Mouse (Mus musculus): ENCODE data around the gene Togaram2.
"Not testable (repeated sequence)": the region's sequence is repeated elsewhere in the genome, so short reads cannot be mapped to it uniquely, and the experiment has no call there.

The Togaram2 gene

DNA sequence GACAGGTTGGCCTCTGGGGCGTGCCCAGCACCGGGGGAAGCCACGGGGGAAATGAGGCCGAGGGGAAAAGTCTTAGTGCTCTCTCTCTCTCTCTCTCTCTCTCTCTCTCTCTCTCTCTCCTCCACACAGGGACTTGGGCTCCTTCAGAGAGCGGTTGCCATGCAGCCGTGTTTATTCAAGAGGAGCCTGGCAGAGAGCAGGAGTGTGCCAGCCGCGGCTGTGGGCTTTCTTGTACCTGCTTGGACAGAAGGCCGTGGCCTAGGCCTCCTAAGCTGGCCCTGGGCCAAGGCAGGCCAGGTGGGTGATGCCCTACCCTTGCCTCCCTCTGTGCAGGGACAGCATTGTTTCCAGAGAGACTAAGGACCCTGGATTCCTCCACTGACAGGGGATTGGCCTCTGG is at the start of gene Togaram2:
Gene Togaram2 (plus strand): TSS at position 170 of the 400 bp plus-strand sequence.
- DNase-seq (ENCODE audit: low spot score): no peak

DNA sequence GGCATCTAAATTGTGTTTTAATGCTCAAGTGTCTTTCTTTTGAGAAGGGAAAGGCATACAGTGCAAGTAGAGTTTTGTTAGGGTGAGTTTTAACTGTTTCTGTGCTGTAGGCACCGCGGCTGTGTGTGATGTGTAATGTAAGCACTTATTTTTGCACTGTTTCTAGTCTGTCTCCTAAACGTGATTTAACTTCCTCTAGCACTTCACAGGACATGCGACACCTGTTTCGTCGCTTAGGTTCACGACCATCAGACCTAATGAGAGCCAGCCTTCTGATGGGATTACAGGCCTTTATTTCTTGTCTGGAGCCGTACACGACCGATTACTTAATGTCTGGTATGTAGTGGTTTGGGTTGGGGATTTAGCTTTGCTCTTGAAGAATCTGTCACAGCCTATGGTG is 41.3 kb upstream of the Togaram2 start:
- no peak for DNase-seq (ENCODE audit: low spot score)

DNA sequence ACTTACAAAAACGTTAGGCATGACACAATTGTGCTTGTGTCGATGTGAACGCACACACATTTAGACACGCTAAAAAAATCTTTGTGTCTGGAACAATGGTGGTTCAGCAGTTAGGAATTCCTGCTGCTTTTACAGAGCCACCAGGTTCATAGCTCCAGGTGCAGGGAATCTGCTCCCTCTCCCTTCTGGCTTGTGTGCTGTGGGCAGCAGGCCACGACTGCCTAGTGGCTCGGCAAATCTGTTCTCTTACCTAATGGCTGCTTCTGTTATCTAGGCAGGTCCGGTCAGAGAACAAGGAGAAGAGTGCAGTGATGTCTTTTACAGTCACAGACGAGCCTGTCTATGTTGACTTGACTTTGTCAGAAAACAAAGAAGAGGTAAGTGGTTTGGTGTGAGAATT is 39.7 kb upstream of the Togaram2 start:
- DNase-seq (ENCODE audit: low spot score): no peak

DNA sequence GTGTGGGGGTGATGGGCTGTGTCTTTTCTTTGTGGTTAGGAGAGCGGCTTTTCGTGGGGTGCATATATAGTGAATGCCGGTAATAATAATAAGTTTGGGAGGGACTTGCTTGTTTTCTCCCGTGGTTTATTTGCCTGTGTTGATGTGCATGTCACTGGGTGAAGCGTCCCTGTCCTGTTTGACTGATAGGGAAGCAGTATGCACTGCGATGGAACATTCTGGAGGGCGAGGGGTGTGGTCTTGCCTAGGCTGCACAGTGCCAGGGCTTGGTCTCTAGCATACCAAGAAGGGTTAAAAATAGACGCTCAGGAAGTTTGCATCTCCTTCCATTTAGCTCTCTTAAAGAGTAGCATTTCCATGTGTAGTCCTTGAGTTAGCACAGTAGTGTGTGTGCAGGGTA is 36.3 kb upstream of the Togaram2 start:
- DNase-seq (ENCODE audit: low spot score): no peak

DNA sequence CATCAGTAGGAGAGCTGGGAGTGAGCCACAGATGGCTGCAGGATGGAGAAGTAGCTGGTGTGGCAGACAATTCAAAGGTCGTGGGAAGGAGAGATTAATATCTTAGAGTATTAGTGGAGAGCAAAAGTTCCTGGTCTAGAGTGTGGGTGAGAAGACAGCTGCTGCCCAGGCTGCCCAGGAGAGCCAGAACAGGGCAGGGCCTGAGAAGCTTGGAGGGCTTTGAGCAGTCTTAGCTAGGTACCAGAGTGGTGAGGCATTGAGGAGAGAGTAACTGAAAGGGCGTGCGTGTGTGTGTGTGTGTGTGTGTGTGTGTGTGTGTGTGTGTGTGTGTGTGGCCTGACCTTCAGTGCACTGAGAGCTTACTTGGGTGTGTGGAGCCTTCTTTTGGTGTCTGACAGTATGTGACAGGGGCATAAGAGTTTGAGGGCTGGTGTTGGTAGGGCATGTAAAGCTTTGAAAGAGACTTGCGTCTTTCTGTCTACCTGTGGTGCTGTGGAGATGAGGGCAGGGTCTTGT is 35.3 kb upstream of the Togaram2 start:
- DNase-seq (ENCODE audit: low spot score): no peak

DNA sequence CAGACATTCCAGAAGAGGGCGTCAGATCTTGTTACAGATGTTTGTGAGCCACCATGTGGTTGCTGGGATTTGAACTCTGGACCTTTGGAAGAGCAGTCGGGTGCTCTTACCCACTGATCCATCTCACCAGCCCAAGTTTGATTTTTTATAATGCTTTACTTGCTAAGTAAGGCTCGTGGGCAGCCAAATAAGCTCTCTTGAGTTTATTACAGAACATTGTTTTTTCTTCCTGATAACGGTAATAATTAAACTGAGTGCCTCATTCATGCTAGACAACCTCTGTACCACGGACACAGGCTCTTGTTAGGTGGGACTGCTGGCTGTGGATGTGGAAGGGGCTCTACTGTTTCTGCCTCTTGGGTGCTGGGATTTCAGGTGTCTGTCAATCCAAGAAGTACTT is 34.0 kb upstream of the Togaram2 start:
- DNase-seq (ENCODE audit: low spot score): not testable (repeated sequence)

DNA sequence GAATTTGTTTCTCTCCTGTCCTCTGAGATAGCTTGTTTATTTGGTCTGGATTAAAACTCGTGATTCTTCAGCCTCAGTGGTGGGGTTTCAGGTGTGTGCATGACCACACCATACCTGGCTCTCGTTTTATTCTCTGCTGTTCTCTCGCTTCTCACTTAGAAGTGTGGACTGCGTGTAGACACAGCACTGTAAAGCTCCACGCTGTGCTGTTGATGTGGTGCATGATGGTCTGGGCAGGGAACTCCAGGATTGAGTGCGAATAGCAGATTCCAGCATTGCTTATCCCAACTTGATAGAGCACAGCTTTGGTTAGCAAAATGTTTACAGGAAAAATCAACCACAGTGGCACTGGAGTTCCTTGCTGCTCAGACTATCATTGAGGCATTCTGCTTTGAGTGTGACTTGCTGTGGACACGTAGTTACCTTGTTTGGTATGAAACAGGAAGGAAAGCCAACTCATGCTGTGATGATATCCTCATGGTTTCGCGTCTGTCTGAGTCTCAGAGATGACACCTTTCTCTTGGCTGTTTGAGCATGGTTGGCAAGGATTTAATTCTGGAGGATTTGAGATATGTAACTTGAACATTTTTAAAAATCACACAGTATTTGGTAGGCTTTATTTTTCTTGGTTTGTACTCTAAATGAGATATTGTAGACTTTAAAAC is 32.5 kb upstream of the Togaram2 start:
- no peak for DNase-seq (ENCODE audit: low spot score)

DNA sequence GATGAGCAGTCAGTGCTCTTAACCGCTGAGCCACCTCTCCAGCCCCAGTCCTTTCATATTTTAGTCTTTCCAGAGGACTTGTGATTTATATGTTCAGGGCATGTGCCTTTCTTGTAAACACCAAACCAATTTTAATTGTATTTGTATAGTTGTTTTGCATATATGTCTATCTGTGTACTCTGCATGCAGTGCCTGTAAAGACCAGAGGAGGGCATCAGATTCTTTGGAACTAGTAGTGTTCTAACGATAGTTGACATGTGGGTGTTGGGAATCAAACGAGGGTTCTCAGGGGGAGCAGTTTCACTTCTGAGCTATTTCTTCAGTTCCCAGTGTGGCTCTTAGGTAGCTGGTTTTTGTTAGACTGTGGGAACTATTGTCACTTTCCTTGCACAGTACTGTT is 30.9 kb upstream of the Togaram2 start:
- DNase-seq (ENCODE audit: low spot score): no peak

DNA sequence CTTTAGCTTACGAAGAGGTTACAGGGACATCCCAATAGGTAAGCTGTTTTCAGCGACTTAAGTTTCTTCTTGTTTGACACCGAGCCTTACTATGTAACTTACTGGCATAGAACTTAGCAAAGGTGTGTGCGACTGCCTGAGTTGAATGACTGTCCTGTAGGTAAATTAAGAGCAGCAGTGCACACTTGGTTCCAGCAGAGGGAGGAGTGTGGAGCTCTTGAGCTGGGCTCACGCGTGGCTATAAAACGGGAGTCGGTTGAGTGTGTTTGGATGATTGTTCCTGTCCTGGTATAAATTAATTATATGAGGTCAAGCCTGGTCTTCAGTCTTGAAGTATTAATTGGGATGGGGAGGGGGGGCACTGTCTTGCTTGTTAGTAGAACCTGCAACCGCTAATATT is 23.1 kb upstream of the Togaram2 start:
- no peak for DNase-seq (ENCODE audit: low spot score)

DNA sequence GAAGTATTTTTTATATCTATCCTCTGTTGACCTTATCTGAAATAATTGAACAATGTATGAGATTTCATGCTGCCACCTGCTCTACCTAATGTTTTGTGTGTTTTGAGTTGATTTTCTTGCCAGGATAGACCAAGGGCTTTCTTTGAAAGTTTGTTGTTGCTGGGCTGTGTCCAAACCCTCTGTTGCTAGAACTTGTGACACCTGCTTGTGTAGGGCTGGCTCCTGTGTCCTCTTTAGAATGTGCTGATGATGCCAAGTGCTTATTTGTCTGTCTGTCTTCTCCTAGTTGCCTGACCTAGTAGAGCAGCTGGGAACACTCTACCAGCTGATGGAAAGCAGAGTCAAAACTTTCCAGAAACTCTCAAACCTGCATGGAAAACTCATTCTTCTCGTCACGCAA is 20.6 kb upstream of the Togaram2 start:
- no peak for DNase-seq (ENCODE audit: low spot score)

DNA sequence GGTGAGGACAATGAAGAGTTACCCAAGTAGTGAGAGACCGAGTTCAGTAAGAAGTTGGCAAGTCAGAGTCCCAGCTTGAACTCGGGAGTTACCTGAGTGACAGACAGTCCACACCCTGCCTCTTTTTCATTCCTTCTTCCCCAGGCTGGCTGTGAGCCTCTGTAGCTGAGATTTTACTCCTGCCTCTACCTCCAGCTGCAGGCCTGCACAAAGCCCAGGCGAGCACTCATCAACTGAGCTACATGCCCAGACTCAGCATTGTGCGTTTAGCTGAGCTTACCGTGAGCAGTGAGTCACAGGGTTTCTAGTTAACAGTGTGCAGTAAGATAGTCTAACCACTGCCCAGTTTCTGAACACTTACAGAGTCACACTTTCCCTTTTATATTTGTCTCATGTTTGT is 20.1 kb upstream of the Togaram2 start:
- DNase-seq (ENCODE audit: low spot score): no peak

DNA sequence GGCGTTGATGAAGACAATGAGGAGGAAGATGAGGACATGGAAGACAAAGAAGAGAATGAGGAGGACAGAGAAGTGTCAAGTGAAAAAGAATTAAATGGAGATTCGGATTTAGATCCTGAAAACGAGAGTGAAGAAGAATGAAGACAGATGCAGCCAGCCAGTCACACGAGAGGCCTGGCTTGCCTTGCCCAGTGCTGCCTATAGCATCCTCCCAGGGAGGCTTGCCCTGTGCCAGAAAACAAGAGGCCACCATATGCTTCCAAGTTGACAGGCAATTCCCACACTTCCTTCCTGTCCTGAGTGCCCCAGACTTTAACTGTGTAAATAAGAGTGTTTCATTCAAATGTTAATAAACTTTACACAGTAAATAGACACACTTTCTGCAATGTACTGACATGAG is 15.5 kb upstream of the Togaram2 start:
- no peak for DNase-seq (ENCODE audit: low spot score)

DNA sequence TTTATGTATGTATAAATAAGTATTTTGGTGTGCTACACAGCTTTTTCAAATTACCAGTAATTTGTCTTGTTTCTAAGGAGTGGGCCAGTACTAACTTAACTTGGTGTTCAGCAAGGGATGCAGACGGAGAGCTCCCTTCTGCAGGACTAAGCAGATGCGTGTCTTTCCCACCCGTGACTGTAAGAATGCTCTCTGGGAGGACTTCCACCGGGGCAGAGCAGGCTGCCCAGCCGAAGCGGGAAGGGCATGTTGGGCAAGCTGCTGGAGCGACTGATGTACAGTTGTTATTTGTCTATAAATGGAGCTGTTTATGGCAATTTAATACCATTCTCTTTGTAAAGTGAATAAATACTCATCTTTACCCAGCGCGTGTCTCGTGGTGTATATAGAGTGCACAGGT is 14.4 kb upstream of the Togaram2 start:
- no peak for DNase-seq (ENCODE audit: low spot score)

DNA sequence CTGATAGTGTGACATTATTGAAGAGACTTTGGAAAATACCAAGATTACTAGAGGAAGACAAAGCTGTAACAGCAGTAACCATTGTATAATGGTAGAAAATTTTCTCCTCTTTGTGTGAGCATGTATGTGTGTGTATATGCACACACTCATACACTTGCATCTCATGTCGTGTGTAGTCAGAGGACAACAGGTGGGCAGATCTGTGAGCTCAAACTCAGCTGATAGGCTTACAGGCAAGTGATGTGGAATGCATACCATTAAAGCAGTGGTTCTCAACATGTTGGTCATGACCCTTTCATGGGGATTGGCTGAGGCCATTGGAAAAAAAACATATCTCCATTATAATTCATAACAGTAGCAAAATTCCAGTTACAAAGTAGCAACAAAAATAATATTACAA is 12.7 kb upstream of the Togaram2 start:
- DNase-seq (ENCODE audit: low spot score): no peak

DNA sequence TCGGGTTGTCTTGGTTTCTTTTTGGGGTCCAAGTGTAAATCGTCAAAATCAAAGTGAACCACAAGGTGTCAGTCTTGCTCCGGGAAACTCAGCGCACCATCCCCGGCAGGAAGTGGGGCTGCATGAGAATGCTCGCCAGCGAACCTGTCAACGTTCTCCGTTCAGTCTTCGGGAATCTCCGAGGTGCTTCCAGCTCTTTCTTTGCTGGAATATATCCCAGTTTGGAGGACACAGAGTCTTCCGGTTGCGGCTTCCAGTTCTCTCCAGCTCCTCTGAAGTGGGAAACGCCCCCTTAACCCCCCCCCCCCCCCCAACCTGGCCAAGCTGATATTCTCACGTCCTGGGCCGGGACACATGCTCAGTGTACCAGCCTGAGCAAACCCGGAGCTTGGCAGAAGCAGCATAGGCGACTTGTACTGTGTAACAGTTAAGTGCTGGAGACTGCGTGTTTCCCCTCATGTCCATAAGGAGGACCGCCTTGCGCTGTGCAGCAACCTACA is 10.3 kb upstream of the Togaram2 start:
- DNase-seq (ENCODE audit: low spot score): peak; percentile 70

DNA sequence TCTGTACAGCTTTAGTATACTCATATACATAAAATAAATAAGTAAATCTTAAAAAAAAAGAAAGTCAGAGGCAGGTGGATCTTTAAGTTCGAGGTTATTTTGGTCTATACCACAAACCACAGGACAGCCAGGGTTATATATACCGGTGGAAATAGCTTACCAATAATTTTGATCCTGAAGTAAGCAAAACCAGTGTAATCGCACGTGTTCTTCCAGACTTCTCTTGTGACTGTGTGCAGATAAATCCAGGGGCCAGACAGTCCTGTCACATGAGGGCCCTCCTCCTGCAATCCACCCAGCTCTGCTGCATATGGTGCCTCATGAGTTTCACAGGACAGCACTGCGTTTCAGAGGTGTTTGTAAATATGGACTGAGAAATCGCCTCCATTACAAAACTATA is 9.6 kb upstream of the Togaram2 start:
- no peak for DNase-seq (ENCODE audit: low spot score)

DNA sequence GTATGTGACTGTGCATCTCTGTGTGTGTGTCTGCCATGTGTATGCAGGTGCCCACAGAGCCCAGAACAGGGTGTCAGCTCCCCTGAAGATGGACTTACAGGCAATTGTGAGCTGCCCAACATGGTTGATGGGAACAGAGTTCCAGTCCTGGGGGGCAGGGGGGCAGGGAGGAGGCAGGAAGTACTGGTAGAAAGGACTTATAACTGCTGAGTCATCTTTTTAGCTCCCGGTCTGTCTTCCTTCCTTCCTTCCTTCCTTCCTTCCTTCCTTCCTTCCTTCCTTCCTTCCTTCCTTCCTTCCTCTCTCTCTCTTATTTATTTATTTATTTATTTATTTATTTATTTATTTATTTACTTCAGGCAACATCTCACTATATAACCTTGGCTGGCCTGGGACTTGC is 8.9 kb upstream of the Togaram2 start:
- no peak for DNase-seq (ENCODE audit: low spot score)

DNA sequence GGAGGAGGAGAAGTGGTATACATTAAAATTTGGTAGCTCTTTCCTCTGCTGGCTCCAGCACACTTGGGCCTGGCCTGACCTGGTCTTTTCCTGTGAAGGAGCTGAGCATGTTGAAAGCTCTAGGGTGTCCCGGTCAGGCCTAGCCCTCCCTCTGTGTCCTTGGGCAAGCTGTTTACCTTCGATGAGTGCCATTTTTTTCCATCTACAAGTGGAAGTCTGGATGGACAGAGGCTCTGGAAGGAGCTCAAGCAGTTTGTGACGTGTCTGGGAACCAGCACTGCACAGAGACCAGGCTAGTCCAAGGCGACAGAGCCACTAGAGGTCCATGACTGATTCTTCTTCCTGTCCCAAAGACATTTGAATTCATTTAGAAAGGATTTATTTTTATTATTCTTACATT is 7.9 kb upstream of the Togaram2 start:
- no peak for DNase-seq (ENCODE audit: low spot score)

DNA sequence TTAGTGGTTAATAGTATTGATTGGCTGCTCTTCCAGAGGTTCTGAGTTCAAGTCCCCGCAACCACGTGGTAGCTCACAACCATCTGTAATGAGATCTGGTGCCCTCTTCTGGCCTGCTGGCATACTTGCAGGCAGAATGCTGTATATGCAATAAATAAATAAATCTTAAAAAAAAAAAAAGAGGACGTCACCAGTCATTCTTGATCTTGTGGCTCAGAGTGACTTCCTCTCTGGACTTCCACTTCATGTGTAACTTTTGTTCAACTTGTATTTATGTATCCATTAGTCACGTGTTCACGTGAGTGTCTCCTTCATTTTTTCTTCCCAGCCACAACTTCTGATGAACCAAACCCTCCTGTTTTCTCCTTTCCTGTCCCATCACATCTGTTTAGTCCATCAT is 3.5 kb upstream of the Togaram2 start:
- DNase-seq (ENCODE audit: low spot score): no peak

DNA sequence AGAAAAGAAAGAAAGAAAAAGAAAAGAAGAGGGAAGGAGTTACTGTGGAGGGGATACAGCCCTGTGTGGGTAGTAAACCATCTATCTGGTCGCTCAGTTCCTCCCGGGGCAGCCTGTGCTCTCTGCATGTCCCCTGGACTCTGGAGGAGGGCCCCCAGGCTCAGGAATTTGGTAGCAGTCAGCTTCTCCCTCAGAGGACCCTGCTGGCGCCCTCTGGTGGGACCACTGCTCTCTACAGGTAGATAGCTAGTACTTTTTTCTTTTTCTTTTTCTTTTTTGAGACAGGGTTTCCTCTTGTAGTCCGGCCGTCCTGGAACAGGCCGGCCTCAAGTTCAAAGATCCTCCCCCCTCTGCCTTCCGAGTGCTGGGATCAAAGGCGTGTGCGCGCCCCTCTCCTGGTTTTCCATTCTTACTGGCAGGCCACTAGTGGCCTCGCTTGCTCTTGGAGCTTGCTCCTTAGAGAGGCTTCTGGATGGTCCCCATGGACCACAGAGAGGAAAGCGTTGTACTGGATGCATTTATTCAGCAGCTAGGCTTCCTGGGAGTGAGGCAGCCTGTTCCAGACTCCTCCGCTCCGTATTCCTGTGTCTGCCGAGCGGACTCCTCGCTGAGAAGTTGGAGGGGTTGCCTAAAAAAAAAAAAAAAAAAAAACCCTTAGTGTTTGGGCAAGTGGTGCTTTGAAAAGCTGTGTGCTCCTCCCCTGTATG is 1.1 kb upstream of the Togaram2 start:
- peak; percentile 25 for DNase-seq (ENCODE audit: low spot score)

DNA sequence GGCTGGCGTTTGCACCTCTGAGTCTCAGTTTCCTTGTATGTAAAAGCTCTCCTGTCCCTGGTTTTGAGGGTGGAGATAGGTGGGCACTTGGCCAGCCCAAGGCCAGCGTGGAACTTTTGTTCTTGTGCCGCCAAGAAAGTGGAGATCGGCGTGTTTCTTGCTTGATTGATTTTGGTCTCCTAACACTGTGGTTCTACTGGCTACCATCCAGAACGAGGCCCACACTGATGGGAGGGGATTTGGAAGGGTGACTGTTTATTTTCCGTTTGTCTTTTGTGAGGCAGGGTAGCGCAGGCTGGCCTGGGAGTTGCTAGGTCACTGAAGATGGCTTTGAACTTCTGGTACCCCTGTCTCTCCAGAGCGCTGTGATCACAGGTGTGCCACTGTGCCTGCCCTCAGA is 875 bp downstream of the Togaram2 start:
- no peak for DNase-seq (ENCODE audit: low spot score)

DNA sequence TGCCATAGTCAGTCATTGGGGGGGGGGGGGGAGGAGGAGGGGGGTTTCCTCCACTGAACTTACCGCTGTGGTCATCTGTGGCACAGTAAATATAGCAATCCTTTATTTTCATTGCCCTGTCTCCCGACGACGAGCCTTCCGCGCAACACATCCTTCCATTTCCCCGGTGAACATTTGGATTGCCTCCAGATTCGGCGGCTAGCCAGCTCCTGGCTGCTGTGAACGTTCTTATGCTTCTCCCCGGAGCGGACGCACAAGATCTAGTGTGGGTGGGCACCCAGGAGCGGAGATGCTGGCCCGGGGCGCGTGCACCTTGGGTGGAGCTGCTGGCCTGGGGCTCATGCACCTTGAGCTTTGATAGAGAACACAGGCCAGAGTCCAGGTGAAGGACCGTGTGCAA is 1.8 kb downstream of the Togaram2 start:
- DNase-seq (ENCODE audit: low spot score): no peak

DNA sequence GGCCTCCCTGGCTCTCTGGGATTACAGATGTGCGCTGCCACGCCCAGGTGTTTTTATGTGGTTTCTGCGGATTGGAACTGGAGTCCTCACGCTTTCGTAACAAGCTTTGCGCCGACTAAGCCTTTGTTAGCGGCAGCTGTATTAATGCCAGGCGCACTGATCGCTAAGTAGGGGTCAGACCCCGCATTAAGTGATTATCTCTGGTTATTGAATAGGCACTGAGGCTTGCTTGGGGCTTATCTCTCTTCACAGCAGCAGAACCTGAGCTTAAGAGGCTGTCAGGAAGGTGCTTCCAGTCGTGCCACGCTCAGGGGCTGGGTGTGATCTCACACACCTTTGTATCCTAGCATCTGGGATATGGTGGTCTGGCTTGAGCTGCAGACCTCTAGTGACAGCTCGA is 8.6 kb downstream of the Togaram2 start:
- no peak for DNase-seq (ENCODE audit: low spot score)

DNA sequence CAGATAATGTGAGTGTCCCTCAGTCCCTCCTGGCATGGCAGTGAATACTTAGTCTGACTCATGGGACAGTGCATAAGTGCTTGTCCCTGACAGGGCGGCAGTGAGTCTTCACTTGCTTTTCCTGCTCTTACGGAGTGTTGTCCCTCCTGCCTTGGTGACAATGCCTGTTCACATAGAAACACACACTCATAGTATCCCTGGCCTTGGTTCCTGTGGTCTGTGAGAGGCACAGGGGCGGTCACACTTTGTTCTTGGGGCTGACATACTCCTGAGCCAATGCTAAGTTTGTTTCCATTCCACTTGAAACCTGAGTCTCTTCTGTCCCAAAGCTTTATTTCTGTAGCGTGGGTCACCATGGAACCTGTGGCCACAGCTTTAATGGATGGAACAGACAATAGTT is 9.3 kb downstream of the Togaram2 start:
- DNase-seq (ENCODE audit: low spot score): no peak
